Mouse (Mus musculus): Measurements from ENCODE around the gene Gmds.

DNA sequence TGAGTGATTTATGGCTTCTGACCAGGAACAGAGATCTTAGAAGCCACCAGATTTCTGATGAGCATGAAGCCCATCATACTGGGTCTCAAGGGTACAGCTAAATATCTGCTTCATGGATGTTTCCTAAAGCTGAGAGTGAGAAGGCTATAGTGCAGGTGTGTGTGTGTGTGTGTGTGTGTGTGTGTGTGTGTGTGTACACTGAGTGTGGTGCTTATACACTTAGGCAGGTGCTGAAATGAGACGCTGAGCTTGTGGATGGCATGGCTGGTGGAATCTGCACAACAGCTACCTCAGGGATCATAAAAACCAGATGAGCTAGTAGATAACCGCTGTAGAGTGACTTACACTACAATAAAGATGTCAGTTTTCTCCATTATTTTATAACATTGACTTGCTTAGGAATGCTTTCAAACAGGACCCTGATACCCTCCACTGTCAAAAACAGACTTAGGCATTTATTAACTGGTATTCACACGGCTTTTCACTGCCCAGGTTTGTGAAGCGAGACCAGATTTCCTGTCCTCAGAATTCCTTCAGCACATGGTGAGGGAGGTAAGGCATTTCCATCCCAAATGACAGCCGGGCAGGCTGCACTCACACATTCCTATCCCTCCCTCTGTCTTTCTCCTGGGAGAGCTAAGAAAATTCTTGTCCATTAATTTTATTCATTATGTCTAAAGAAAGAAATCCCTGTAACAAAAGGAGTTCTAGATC lies 489.1 kb downstream of the Gmds start:
- TF ChIP-seq CTCF (IDR thresholded peaks at IDR 0.05; ENCODE audit: control insufficient read depth, insufficient read depth, insufficient replicate concordance, low read depth, low read length): no peak
- TF ChIP-seq POLR2A (IDR thresholded peaks at IDR 0.05; ENCODE audit: control insufficient read depth, low read depth, low read length): no peak

All from testis, adult 2 months (tissue).